Mouse (Mus musculus): ENCODE data around the gene Tmem150c. TPM values are rescaled to one million over a fixed set of nuclear protein-coding genes. Genes with fewer than 3 reads are reported as not detected.

Gene Tmem150c
- polyA plus RNA-seq, 1 experiment from 2014 or later, result 4.7 TPM

GRCm38 (mm10) chr5:100158301-100158700 lies 1.3 kb downstream of the Tmem150c start:
- H3K9ac ChIP-seq (ENCODE audit: low read length), result peak overlapping the region; percentile 26; the same call in 1 of the 2 replicates
- no peaks in the 10 kb centered on the region for H3K36me3 ChIP-seq (ENCODE audit: control insufficient read depth, insufficient read depth, low read length)
- peaks cover 10% of the 10 kb centered on the region for H3K27me3 ChIP-seq (ENCODE audit: control insufficient read depth, insufficient read depth, low read length)
- H3K4me2 ChIP-seq (ENCODE audit: low read depth, low read length), result peak overlapping the region; percentile 98
- H3K9me3 ChIP-seq (replicated peaks; ENCODE audit: control insufficient read depth, low read length), result no peaks in the 10 kb centered on the region
- peak overlapping the region; percentile 71 for H3K4me3 ChIP-seq (replicated peaks; ENCODE audit: low read length)
- H3K4me1 ChIP-seq (ENCODE audit: control insufficient read depth, insufficient read depth, low read length), result 0 out of 2 replicates have a peak, but pooled peaks cover 2% of the 10 kb centered on the region
- H3K27ac ChIP-seq (ENCODE audit: low read length), result no peak overlapping the region
- ATAC-seq (ENCODE audit: insufficient read depth, low FRiP score), result no peak
- 19% methylated on average over 13 of the region's 13 CpGs for WGBS

- Histone ChIP-seq H3K27ac (ENCODE audit: low read length) (no peak overlapping the region), H3K27me3 (ENCODE audit: control insufficient read depth, insufficient read depth, low read length) (peaks cover 10% of the 10 kb centered on the region), H3K36me3 (ENCODE audit: control insufficient read depth, insufficient read depth, low read length) (no peaks in the 10 kb centered on the region), H3K4me2 (ENCODE audit: low read depth, low read length) (no peak overlapping the region), H3K9me3 (replicated peaks; ENCODE audit: control insufficient read depth, low read length) (no peaks in the 10 kb centered on the region), H3K4me3 (replicated peaks; ENCODE audit: low read length) (no peak overlapping the region), H3K4me1 (ENCODE audit: control insufficient read depth, insufficient read depth, low read length) (no peaks in the 10 kb centered on the region), H3K9ac (ENCODE audit: low read length) (no peak overlapping the region)
- no peak for ATAC-seq (ENCODE audit: insufficient read depth, low FRiP score)
- 61% methylated on average over 6 of the region's 6 CpGs for WGBS
These were observed 4.0 kb downstream of the Tmem150c start for GRCm38 (mm10) chr5:100155646-100156045.

- Histone ChIP-seq H3K9me3 (replicated peaks; ENCODE audit: control insufficient read depth, low read length) (no peaks in the 10 kb centered on the region), H3K36me3 (ENCODE audit: control insufficient read depth, insufficient read depth, low read length) (no peaks in the 10 kb centered on the region), H3K4me2 (ENCODE audit: low read depth, low read length) (no peak overlapping the region), H3K27ac (ENCODE audit: low read length) (no peak overlapping the region), H3K4me1 (ENCODE audit: control insufficient read depth, insufficient read depth, low read length) (no peaks in the 10 kb centered on the region), H3K4me3 (replicated peaks; ENCODE audit: low read length) (no peak overlapping the region), H3K27me3 (ENCODE audit: control insufficient read depth, insufficient read depth, low read length) (no peaks in the 10 kb centered on the region), H3K9ac (ENCODE audit: low read length) (no peak overlapping the region)
- no peak for ATAC-seq (ENCODE audit: insufficient read depth, low FRiP score)
- 56% methylated on average over 3 of the region's 3 CpGs for WGBS
These were observed 9.6 kb downstream of the Tmem150c start for GRCm38 (mm10) chr5:100149967-100150366.

- H3K4me2 ChIP-seq (ENCODE audit: low read depth, low read length), result no peak overlapping the region
- 77% methylated on average over 7 of the region's 7 CpGs for WGBS
These were observed 14.8 kb downstream of the Tmem150c start for GRCm38 (mm10) chr5:100144836-100145235.

GRCm38 (mm10) chr5:100127283-100127682 lies 32.3 kb downstream of the Tmem150c start:
- no peaks in the 10 kb centered on the region for H3K36me3 ChIP-seq (ENCODE audit: control insufficient read depth, insufficient read depth, low read length)
- no peaks in the 10 kb centered on the region; the same call in 1 of the 2 replicates for H3K4me1 ChIP-seq (ENCODE audit: control insufficient read depth, insufficient read depth, low read length)
- no peaks in the 10 kb centered on the region for H3K27me3 ChIP-seq (ENCODE audit: control insufficient read depth, insufficient read depth, low read length)
- H3K4me3 ChIP-seq (replicated peaks; ENCODE audit: low read length), result no peak overlapping the region
- 32% methylated on average over 8 of the region's 8 CpGs for WGBS
- H3K27ac ChIP-seq (ENCODE audit: low read length), result peak overlapping the region; percentile 59; the same call in 1 of the 2 replicates
- ATAC-seq (ENCODE audit: insufficient read depth, low FRiP score), result peak; percentile 72
- H3K9me3 ChIP-seq (replicated peaks; ENCODE audit: control insufficient read depth, low read length), result no peaks in the 10 kb centered on the region
- H3K4me2 ChIP-seq (ENCODE audit: low read depth, low read length), result no peak overlapping the region
- H3K9ac ChIP-seq (ENCODE audit: low read length), result no peak overlapping the region

More at GRCm38 (mm10) chr5:100144836-100145235, 14.8 kb downstream of the Tmem150c start:
- ATAC-seq (ENCODE audit: insufficient read depth, low FRiP score), result no peak
- no peaks in the 10 kb centered on the region for H3K4me1 ChIP-seq (ENCODE audit: control insufficient read depth, insufficient read depth, low read length)
- no peak overlapping the region for H3K9ac ChIP-seq (ENCODE audit: low read length)
- no peaks in the 10 kb centered on the region for H3K27me3 ChIP-seq (ENCODE audit: control insufficient read depth, insufficient read depth, low read length)
- H3K9me3 ChIP-seq (replicated peaks; ENCODE audit: control insufficient read depth, low read length), result no peaks in the 10 kb centered on the region
- no peaks in the 10 kb centered on the region for H3K36me3 ChIP-seq (ENCODE audit: control insufficient read depth, insufficient read depth, low read length)
- H3K4me3 ChIP-seq (replicated peaks; ENCODE audit: low read length), result no peak overlapping the region
- H3K27ac ChIP-seq (ENCODE audit: low read length), result no peak overlapping the region

GRCm38 (mm10) chr5:100125409-100126123 lies 34.0 kb downstream of the Tmem150c start:
- no peak overlapping the region for H3K27ac ChIP-seq (ENCODE audit: low read length)
- no peak overlapping the region for H3K4me2 ChIP-seq (ENCODE audit: low read depth, low read length)
- ATAC-seq (ENCODE audit: insufficient read depth, low FRiP score), result no peak
- H3K9ac ChIP-seq (ENCODE audit: low read length), result no peak overlapping the region
- H3K4me1 ChIP-seq (ENCODE audit: control insufficient read depth, insufficient read depth, low read length), result peaks cover 7% of the 10 kb centered on the region; the same call in 1 of the 2 replicates
- WGBS, result 66% methylated on average over 12 of the region's 12 CpGs
- H3K27me3 ChIP-seq (ENCODE audit: control insufficient read depth, insufficient read depth, low read length), result no peaks in the 10 kb centered on the region
- H3K4me3 ChIP-seq (replicated peaks; ENCODE audit: low read length), result no peak overlapping the region
- H3K9me3 ChIP-seq (replicated peaks; ENCODE audit: control insufficient read depth, low read length), result no peaks in the 10 kb centered on the region
- H3K36me3 ChIP-seq (ENCODE audit: control insufficient read depth, insufficient read depth, low read length), result no peaks in the 10 kb centered on the region

GRCm38 (mm10) chr5:100124530-100124929 lies 35.1 kb downstream of the Tmem150c start:
- Histone ChIP-seq H3K4me1 (ENCODE audit: control insufficient read depth, insufficient read depth, low read length) (peaks cover 7% of the 10 kb centered on the region; the same call in 1 of the 2 replicates), H3K4me3 (replicated peaks; ENCODE audit: low read length) (no peak overlapping the region), H3K36me3 (ENCODE audit: control insufficient read depth, insufficient read depth, low read length) (no peaks in the 10 kb centered on the region), H3K9ac (ENCODE audit: low read length) (no peak overlapping the region), H3K4me2 (ENCODE audit: low read depth, low read length) (no peak overlapping the region), H3K27ac (ENCODE audit: low read length) (no peak overlapping the region), H3K27me3 (ENCODE audit: control insufficient read depth, insufficient read depth, low read length) (no peaks in the 10 kb centered on the region), H3K9me3 (replicated peaks; ENCODE audit: control insufficient read depth, low read length) (no peaks in the 10 kb centered on the region)
- WGBS, result 44% methylated on average over 1 of the region's 1 CpGs
- no peak for ATAC-seq (ENCODE audit: insufficient read depth, low FRiP score)

GRCm38 (mm10) chr5:100123283-100123682 lies 36.3 kb downstream of the Tmem150c start:
- no peak for ATAC-seq (ENCODE audit: insufficient read depth, low FRiP score)
- H3K9me3 ChIP-seq (replicated peaks; ENCODE audit: control insufficient read depth, low read length), result no peaks in the 10 kb centered on the region

GRCm38 (mm10) chr5:100121170-100121569 lies 38.4 kb downstream of the Tmem150c start:
- no peak for ATAC-seq (ENCODE audit: insufficient read depth, low FRiP score)
- H3K9ac ChIP-seq (ENCODE audit: low read length), result no peak overlapping the region
- no peaks in the 10 kb centered on the region for H3K9me3 ChIP-seq (replicated peaks; ENCODE audit: control insufficient read depth, low read length)
- H3K4me3 ChIP-seq (replicated peaks; ENCODE audit: low read length), result 0 out of 2 replicates have a peak overlapping the region, but pooled peaks have one; percentile 10
- H3K4me1 ChIP-seq (ENCODE audit: control insufficient read depth, insufficient read depth, low read length), result peaks cover 7% of the 10 kb centered on the region; the same call in 1 of the 2 replicates
- WGBS, result 41% methylated on average over 7 of the region's 7 CpGs
- H3K27ac ChIP-seq (ENCODE audit: low read length), result no peak overlapping the region
- peak overlapping the region; percentile 38 for H3K4me2 ChIP-seq (ENCODE audit: low read depth, low read length)
- no peaks in the 10 kb centered on the region for H3K36me3 ChIP-seq (ENCODE audit: control insufficient read depth, insufficient read depth, low read length)
- H3K27me3 ChIP-seq (ENCODE audit: control insufficient read depth, insufficient read depth, low read length), result no peaks in the 10 kb centered on the region

More at GRCm38 (mm10) chr5:100123283-100123682, 36.3 kb downstream of the Tmem150c start:
- H3K4me3 ChIP-seq (replicated peaks; ENCODE audit: low read length), result no peak overlapping the region
- peaks cover 7% of the 10 kb centered on the region; the same call in 1 of the 2 replicates for H3K4me1 ChIP-seq (ENCODE audit: control insufficient read depth, insufficient read depth, low read length)
- no peak overlapping the region for H3K9ac ChIP-seq (ENCODE audit: low read length)
- no peak overlapping the region for H3K4me2 ChIP-seq (ENCODE audit: low read depth, low read length)
- no peak overlapping the region for H3K27ac ChIP-seq (ENCODE audit: low read length)
- H3K27me3 ChIP-seq (ENCODE audit: control insufficient read depth, insufficient read depth, low read length), result no peaks in the 10 kb centered on the region
- no peaks in the 10 kb centered on the region for H3K36me3 ChIP-seq (ENCODE audit: control insufficient read depth, insufficient read depth, low read length)
- 61% methylated on average over 7 of the region's 7 CpGs for WGBS

Measured in stomach, embryonic 16.5 days (tissue).